ENCODE assay signal across 8 mouse cellular contexts in the genomic region with DNA sequence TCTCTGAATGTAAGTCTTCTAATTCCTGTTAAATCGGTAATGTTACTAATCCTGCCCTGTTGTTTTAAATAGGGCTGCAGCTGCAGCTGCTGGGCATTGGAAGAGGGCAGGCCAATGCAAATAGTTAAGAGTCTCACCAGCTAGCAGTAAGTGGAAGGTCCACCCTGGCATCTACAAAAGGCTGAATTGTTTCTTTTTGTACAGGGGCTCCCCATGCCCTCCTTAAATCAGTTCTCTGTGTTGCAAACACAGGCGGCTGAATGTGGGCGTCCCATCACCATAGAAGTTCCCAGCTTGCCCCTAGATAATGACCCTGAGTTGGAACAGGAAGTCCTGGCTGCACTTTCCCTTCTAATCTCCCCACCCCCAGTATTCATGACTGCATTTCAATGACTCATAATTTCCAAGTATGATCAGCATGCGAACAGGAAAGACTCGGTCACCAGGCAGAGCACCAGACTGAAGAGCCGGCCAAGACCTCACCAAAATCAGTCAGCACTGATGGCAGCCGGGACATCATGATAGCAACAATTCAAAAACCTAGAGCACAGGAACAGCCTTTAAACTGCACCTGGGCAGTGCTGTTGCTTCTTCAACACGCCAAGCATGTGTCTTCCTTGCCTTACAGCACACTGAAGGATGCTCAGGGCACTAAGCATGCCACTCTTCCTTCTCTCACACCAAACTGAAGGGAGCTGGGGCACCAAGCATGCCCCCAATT.
DNase-seq lines count a peak whose midpoint lies in the region; ATAC-seq and TF ChIP-seq lines count a peak whose summit lies in the region.

No protein-coding gene starts in this region.

- H3K4me3 ChIP-seq in thymus, adult 2 months (ENCODE audit: control insufficient read depth, insufficient read depth, low read length), result no peak overlapping the region
- H3K4me3 ChIP-seq in liver, postnatal 0 days (ENCODE audit: low read depth, low read length), result no peak overlapping the region
- no peak overlapping the region for H3K4me3 ChIP-seq in stomach, embryonic 16.5 days (replicated peaks; ENCODE audit: low read length)
- H3K4me3 ChIP-seq in hindbrain, postnatal 0 days (ENCODE audit: low read length), result no peak overlapping the region

- whole genome bisulfite sequencing in thymus, adult 2 months, result 68% methylated on average over 8 of the region's 8 CpGs
- WGBS in liver, postnatal 0 days (ENCODE audit: insufficient replicate concordance), result 46% methylated on average over 8 of the region's 8 CpGs
- WGBS in stomach, embryonic 16.5 days, result 49% methylated on average over 8 of the region's 8 CpGs
- WGBS in hindbrain, postnatal 0 days, result 56% methylated on average over 8 of the region's 8 CpGs

- peaks cover 21% of the 10 kb centered on the region for H3K4me1 ChIP-seq in thymus, adult 2 months (replicated peaks; ENCODE audit: control insufficient read depth, insufficient read depth, low read length)
- H3K4me1 ChIP-seq in liver, postnatal 0 days (ENCODE audit: insufficient read depth), result peaks cover 23% of the 10 kb centered on the region
- H3K4me1 ChIP-seq in stomach, embryonic 16.5 days (ENCODE audit: control insufficient read depth, insufficient read depth, low read length), result peaks cover 10% of the 10 kb centered on the region
- no peaks in the 10 kb centered on the region for H3K4me1 ChIP-seq in hindbrain, postnatal 0 days (ENCODE audit: insufficient read depth, low read length)

- H3K27ac ChIP-seq in thymus, adult 2 months (ENCODE audit: control insufficient read depth, insufficient read depth, low read length), result peak overlapping the region; percentile 72
- H3K27ac ChIP-seq in liver, postnatal 0 days (ENCODE audit: low read depth), result peak overlapping the region; percentile 48
- peak overlapping the region; percentile 33; the same call in 1 of the 2 replicates for H3K27ac ChIP-seq in stomach, embryonic 16.5 days (ENCODE audit: low read length)
- H3K27ac ChIP-seq in hindbrain, postnatal 0 days, result no peak overlapping the region

- H3K9me3 ChIP-seq in liver, postnatal 0 days (ENCODE audit: low read length), result no peaks in the 10 kb centered on the region
- no peaks in the 10 kb centered on the region for H3K9me3 ChIP-seq in stomach, embryonic 16.5 days (replicated peaks; ENCODE audit: control insufficient read depth, low read length)
- no peaks in the 10 kb centered on the region for H3K9me3 ChIP-seq in hindbrain, postnatal 0 days (ENCODE audit: low read length)

- H3K4me2 ChIP-seq in liver, postnatal 0 days (ENCODE audit: low read depth, low read length), result no peak overlapping the region
- H3K4me2 ChIP-seq in stomach, embryonic 16.5 days (ENCODE audit: low read depth, low read length), result no peak overlapping the region
- H3K4me2 ChIP-seq in hindbrain, postnatal 0 days (ENCODE audit: low read depth, low read length), result no peak overlapping the region

- intact Hi-C loops in heart, postnatal 25 days (cut with DNase I), result loop anchor here (2.0 kb wide), 1 partner anchor 16 kb away; no protein-coding TSS in a partner anchor

- no peak for TF ChIP-seq CTCF in thymus, adult 2 months (IDR thresholded peaks at IDR 0.05; ENCODE audit: borderline replicate concordance, control insufficient read depth, extremely low read depth, insufficient read depth, low read length, poor library complexity)
- TF ChIP-seq CTCF in liver, postnatal 0 days (IDR thresholded peaks at IDR 0.05; ENCODE audit: low read depth), result no peak
- TF ChIP-seq CTCF in hindbrain, postnatal 0 days (IDR thresholded peaks at IDR 0.05; ENCODE audit: low read depth), result no peak

- no peaks in the 10 kb centered on the region for H3K36me3 ChIP-seq in thymus, adult 2 months (ENCODE audit: control insufficient read depth, insufficient read depth, low read length)
- H3K36me3 ChIP-seq in liver, postnatal 0 days (replicated peaks; ENCODE audit: insufficient read depth, low read length), result no peaks in the 10 kb centered on the region
- no peaks in the 10 kb centered on the region for H3K36me3 ChIP-seq in stomach, embryonic 16.5 days (ENCODE audit: control insufficient read depth, insufficient read depth, low read length)
- no peaks in the 10 kb centered on the region for H3K36me3 ChIP-seq in hindbrain, postnatal 0 days (ENCODE audit: insufficient read depth, low read length)

- H3K27me3 ChIP-seq in thymus, adult 2 months (ENCODE audit: control insufficient read depth, insufficient read depth, low read length), result no peaks in the 10 kb centered on the region
- no peaks in the 10 kb centered on the region for H3K27me3 ChIP-seq in liver, postnatal 0 days (ENCODE audit: insufficient read depth, low read length)
- H3K27me3 ChIP-seq in stomach, embryonic 16.5 days (ENCODE audit: control insufficient read depth, insufficient read depth, low read length), result no peaks in the 10 kb centered on the region
- H3K27me3 ChIP-seq in hindbrain, postnatal 0 days (ENCODE audit: insufficient read depth, low read length), result no peaks in the 10 kb centered on the region

- TF ChIP-seq POLR2A in thymus, adult 2 months (IDR thresholded peaks at IDR 0.05; ENCODE audit: control insufficient read depth, extremely low read depth, insufficient read depth, low read length, poor library complexity), result no peak

- no peak overlapping the region for H3K9ac ChIP-seq in liver, postnatal 0 days (replicated peaks)
- no peak overlapping the region for H3K9ac ChIP-seq in stomach, embryonic 16.5 days (ENCODE audit: low read length)
- no peak overlapping the region for H3K9ac ChIP-seq in hindbrain, postnatal 0 days (replicated peaks; ENCODE audit: low read length)

- peak; percentile 62; the same call in 1 of the 2 replicates for TF ChIP-seq EP300 in liver, postnatal 0 days (IDR thresholded peaks at IDR 0.05; ENCODE audit: low read depth)

- no peak for DNase-seq in thymus, adult 2 months
- no peak for DNase-seq in thymus, postnatal 4 days
- DNase-seq in fibroblast of lung, adult 2 months (ENCODE audit: low read depth), result peak; percentile 61
- peak; percentile 79 for DNase-seq in heart, postnatal 25 days (ENCODE audit: low spot score)
- no peak for DNase-seq in liver, postnatal 0 days
- DNase-seq in hindbrain, postnatal 0 days (ENCODE audit: low spot score), result no peak
- DNase-seq in cerebellum, adult 9-11 months, result no peak

- 0 out of 2 replicates have a peak, but pooled peaks have one; percentile 18 for ATAC-seq in liver, postnatal 0 days
- peak; percentile 73; the same call in 1 of the 2 replicates for ATAC-seq in stomach, embryonic 16.5 days (ENCODE audit: insufficient read depth, low FRiP score)
- no peak for ATAC-seq in hindbrain, postnatal 0 days

Comparison
In these comparisons a context has a peak if more than half of its experiments do, and no peak if none do; other contexts are left out.
1. DNase-seq: peak in fibroblast of lung, adult 2 months (single experiment) and heart, postnatal 25 days (single experiment); none in thymus, adult 2 months (single experiment), thymus, postnatal 4 days (single experiment), liver, postnatal 0 days (single experiment), hindbrain, postnatal 0 days (single experiment) and cerebellum, adult 9-11 months (single experiment).